Mouse (Mus musculus): ENCODE data around the gene Sik3. TPM values are rescaled to one million over a fixed set of nuclear protein-coding genes. Genes with fewer than 3 reads are reported as not detected.

The Sik3 gene
- polyA plus RNA-seq, 1 experiment from 2014 or later: 5.6 TPM

DNA sequence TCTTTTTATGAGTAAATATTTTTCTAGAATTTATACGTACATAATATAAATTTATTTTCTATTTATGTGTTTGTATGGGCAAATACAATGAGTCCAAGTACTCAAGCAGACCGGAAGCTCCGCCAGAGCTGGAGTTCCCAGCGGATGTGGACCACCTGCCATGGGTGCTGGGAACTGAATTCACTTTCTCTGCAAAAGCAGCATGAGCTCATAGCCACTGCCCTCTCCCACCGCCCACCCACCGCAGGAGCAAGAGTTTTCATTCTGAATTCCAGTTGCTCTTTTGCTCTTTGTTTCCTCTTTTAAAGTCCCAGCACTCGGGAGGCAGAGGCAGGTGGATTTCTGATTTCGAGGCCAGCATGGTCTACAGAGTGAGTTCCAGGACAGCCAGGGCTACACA is 31.0 kb downstream of the Sik3 start:
- peaks cover 11% of the 10 kb centered on the region for H3K36me3 ChIP-seq (replicated peaks)
- WGBS: 88% methylated on average over 8 of the region's 8 CpGs
- peaks cover 16% of the 10 kb centered on the region for H3K4me1 ChIP-seq
- DNase-seq (ENCODE audit: extremely low spot score, low spot score): no peak
- H3K9me3 ChIP-seq: peaks cover 3% of the 10 kb centered on the region; the same call in 1 of the 2 replicates
- no peak overlapping the region for H3K4me3 ChIP-seq
- no peaks in the 10 kb centered on the region for H3K27me3 ChIP-seq (ENCODE audit: poor library complexity, severe bottlenecking)
- H3K27ac ChIP-seq: no peak overlapping the region

GRCm38 (mm10) chr9:46046724-46047517 is 34.3 kb downstream of the Sik3 start:
- no peaks in the 10 kb centered on the region for H3K27me3 ChIP-seq (ENCODE audit: poor library complexity, severe bottlenecking)
- no peaks in the 10 kb centered on the region for H3K36me3 ChIP-seq (replicated peaks)
- H3K4me3 ChIP-seq: no peak overlapping the region
- H3K9me3 ChIP-seq: no peaks in the 10 kb centered on the region
- 62% methylated on average over 11 of the region's 11 CpGs for WGBS
- H3K27ac ChIP-seq: no peak overlapping the region
- H3K4me1 ChIP-seq: peaks cover 37% of the 10 kb centered on the region
- DNase-seq (ENCODE audit: extremely low spot score, low spot score): peak; percentile 24

- Histone ChIP-seq H3K4me1 (peaks cover 53% of the 10 kb centered on the region), H3K27ac (no peak overlapping the region), H3K9me3 (no peaks in the 10 kb centered on the region), H3K36me3 (replicated peaks) (no peaks in the 10 kb centered on the region), H3K4me3 (no peak overlapping the region), H3K27me3 (ENCODE audit: poor library complexity, severe bottlenecking) (no peaks in the 10 kb centered on the region)
- no peak for DNase-seq (ENCODE audit: extremely low spot score, low spot score)
- 82% methylated on average over 7 of the region's 7 CpGs for WGBS
Observed at GRCm38 (mm10) chr9:46049525-46049924, 36.9 kb downstream of the Sik3 start.

DNA sequence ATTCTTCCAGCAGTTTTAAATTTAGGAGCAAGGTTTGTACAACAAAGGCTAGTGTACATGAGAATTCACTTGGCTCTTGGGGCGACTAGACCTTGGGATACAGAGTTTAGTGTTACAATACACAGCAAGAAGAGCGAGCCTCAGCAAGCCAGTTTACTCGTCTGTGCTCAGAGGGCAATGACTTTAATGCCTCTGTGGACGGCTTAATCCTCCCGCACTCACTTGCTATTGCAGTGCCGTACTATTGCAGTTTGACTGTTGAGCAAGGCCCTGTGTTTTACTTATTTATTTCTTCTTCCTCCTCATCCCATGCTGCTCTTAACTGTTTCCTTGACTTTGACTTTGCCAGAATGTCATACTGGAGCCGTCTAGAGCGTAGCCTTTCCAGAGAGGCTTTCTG is 37.6 kb downstream of the Sik3 start:
- Histone ChIP-seq H3K27ac (no peak overlapping the region), H3K9me3 (no peaks in the 10 kb centered on the region), H3K4me1 (peaks cover 59% of the 10 kb centered on the region), H3K27me3 (ENCODE audit: poor library complexity, severe bottlenecking) (no peaks in the 10 kb centered on the region), H3K4me3 (no peak overlapping the region), H3K36me3 (replicated peaks) (no peaks in the 10 kb centered on the region)
- 77% methylated on average over 8 of the region's 8 CpGs for WGBS
- DNase-seq (ENCODE audit: extremely low spot score, low spot score): no peak

- Histone ChIP-seq H3K4me3 (no peak overlapping the region), H3K9me3 (no peaks in the 10 kb centered on the region), H3K4me1 (peaks cover 58% of the 10 kb centered on the region), H3K27me3 (ENCODE audit: poor library complexity, severe bottlenecking) (no peaks in the 10 kb centered on the region), H3K27ac (no peak overlapping the region), H3K36me3 (replicated peaks) (no peaks in the 10 kb centered on the region)
- DNase-seq (ENCODE audit: extremely low spot score, low spot score): no peak
- WGBS: 86% methylated on average over 9 of the region's 9 CpGs
Observed at GRCm38 (mm10) chr9:46053014-46053666, 40.5 kb downstream of the Sik3 start.

DNA sequence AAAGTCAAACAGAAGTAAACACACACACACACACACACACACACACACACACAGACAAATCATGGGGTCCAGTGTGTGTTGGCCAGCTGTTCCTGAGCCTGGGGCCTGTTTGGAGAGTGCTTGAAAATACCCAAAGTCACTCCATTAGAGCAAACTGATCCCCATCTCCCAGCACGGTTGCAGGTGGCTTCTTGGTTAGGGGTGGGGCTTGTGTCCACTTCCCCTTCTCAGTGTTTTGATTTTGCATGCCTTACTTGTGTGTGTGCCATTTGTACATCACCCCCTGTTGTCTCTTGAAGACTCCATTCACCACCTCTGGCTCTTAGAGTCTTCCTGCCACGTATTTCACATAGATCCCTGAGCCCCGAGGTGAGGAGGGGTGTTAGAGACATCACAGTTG is 45.4 kb downstream of the Sik3 start:
- Histone ChIP-seq H3K27ac (no peak overlapping the region), H3K4me3 (no peak overlapping the region), H3K4me1 (peaks cover 29% of the 10 kb centered on the region), H3K36me3 (replicated peaks) (peaks cover 5% of the 10 kb centered on the region; the same call in 1 of the 2 replicates), H3K27me3 (ENCODE audit: poor library complexity, severe bottlenecking) (no peaks in the 10 kb centered on the region), H3K9me3 (no peaks in the 10 kb centered on the region)
- no peak for DNase-seq (ENCODE audit: extremely low spot score, low spot score)
- WGBS: 92% methylated on average over 3 of the region's 3 CpGs

DNA sequence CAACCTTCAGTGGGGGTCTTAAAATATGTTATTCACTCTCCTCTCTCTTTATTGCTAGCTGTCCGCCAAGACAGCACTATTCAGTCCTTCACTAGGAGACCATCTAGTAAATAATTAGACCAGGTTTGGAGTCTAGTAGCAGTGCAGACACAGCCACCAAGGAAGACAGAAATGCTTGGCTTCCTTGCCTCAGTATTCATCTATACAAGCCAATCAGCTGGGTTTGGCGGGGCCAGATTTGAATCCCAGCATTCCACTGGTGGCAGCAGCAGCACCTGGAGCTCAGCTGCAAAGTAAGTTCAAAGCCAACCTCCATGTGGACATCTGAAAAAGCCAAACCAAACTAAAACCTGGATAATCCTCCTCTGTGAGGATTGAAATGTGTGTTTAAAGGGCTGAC is 47.6 kb downstream of the Sik3 start:
- Histone ChIP-seq H3K27ac (no peak overlapping the region), H3K36me3 (replicated peaks) (peaks cover 5% of the 10 kb centered on the region; the same call in 1 of the 2 replicates), H3K27me3 (ENCODE audit: poor library complexity, severe bottlenecking) (no peaks in the 10 kb centered on the region), H3K9me3 (no peaks in the 10 kb centered on the region), H3K4me3 (no peak overlapping the region), H3K4me1 (peaks cover 15% of the 10 kb centered on the region)
- DNase-seq (ENCODE audit: extremely low spot score, low spot score): no peak
- WGBS: 93% methylated on average over 2 of the region's 2 CpGs

DNA sequence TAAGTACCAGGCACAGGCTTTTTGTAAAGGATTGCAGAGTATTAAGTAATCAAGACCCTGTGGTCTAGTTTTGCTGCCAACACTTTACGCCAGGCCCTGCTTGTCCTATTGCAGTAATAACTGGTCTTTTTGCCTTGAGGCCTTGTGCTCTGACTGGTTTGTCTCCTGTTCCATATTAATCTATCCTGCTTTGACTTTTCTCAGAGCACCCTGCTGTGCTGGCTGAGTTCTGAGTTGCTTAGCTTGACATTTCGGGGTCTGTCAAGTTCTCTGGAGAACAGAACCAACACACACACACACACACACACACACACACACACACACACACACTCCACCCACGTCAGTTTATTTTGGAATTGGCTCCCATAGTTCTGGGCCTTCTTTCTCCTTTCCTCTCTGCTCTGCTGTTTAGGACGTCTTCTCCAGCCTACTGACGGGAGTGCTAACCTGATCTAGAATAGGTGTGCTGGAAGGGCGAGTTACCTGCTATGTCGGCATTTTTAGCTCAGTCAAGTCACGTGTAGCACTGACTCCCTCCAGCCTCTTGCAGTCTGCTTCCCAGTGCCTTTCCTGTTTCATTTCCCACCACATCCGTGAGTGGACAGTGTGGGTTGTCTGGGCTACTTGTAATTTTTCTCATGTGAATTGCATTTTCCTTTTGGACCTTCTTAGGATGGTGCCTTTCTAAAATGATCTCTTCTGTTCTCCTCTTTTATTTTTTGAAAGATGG is 49.2 kb downstream of the Sik3 start:
- H3K9me3 ChIP-seq: no peaks in the 10 kb centered on the region
- DNase-seq (ENCODE audit: extremely low spot score, low spot score): no peak
- no peak overlapping the region for H3K4me3 ChIP-seq
- peaks cover 5% of the 10 kb centered on the region; the same call in 1 of the 2 replicates for H3K36me3 ChIP-seq (replicated peaks)
- no peak overlapping the region for H3K27ac ChIP-seq
- peaks cover 20% of the 10 kb centered on the region for H3K4me1 ChIP-seq
- WGBS: 90% methylated on average over 9 of the region's 9 CpGs
- no peaks in the 10 kb centered on the region for H3K27me3 ChIP-seq (ENCODE audit: poor library complexity, severe bottlenecking)

DNA sequence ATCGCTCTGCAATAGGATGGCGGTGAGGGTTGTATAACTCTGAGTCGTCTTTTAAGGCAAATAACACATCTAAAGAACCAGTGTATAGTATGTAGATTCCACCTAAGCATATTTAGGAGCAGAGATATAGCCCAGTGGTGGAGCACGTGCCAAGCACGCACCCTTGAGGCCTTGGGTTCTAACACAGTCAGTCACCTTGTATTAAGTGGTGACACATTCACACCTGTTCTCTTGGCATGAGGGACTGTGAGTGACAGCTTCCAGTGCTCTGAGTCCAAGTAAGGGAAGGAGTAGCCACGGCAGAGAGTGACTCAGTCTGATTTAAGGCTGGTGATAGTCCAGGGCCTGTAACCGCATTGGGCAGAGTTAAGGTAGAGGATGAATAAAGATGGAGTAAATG is 51.7 kb downstream of the Sik3 start:
- Histone ChIP-seq H3K27ac (no peak overlapping the region), H3K27me3 (ENCODE audit: poor library complexity, severe bottlenecking) (no peaks in the 10 kb centered on the region), H3K4me3 (no peak overlapping the region), H3K4me1 (peaks cover 32% of the 10 kb centered on the region), H3K36me3 (replicated peaks) (no peaks in the 10 kb centered on the region), H3K9me3 (no peaks in the 10 kb centered on the region)
- 93% methylated on average over 7 of the region's 7 CpGs for WGBS
- no peak for DNase-seq (ENCODE audit: extremely low spot score, low spot score)

DNA sequence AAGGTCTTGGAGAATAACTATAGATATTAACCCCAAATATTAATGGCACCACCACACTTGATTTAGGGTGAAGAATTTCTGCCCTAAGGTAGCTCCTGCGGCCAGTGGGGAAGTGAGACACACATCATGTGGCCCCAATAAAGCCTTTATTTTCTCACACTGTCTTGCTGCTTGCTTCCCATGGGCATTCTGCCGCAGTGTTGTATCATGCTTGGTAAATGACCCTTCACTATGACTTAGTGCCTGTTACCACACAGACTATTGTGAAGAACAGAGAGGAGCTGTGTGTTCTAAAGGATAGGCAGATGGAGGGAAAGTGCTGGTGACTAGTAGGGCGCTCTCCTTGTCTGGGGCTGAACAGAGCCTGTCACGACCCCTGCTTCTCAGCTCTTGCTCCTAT is 54.1 kb downstream of the Sik3 start:
- Histone ChIP-seq H3K4me1 (peaks cover 54% of the 10 kb centered on the region), H3K9me3 (no peaks in the 10 kb centered on the region), H3K36me3 (replicated peaks) (no peaks in the 10 kb centered on the region), H3K27ac (no peak overlapping the region), H3K4me3 (no peak overlapping the region), H3K27me3 (ENCODE audit: poor library complexity, severe bottlenecking) (no peaks in the 10 kb centered on the region)
- 86% methylated on average over 4 of the region's 4 CpGs for WGBS
- no peak for DNase-seq (ENCODE audit: extremely low spot score, low spot score)

- WGBS: 81% methylated on average over 7 of the region's 7 CpGs
- H3K27ac ChIP-seq: no peak overlapping the region
Observed at GRCm38 (mm10) chr9:46067691-46068090, 55.1 kb downstream of the Sik3 start.

GRCm38 (mm10) chr9:46069013-46069412 is 56.4 kb downstream of the Sik3 start:
- H3K27ac ChIP-seq: no peak overlapping the region
- H3K9me3 ChIP-seq: no peaks in the 10 kb centered on the region
- H3K4me1 ChIP-seq: peaks cover 54% of the 10 kb centered on the region
- no peak for DNase-seq (ENCODE audit: extremely low spot score, low spot score)
- WGBS: 80% methylated on average over 4 of the region's 4 CpGs
- no peak overlapping the region for H3K4me3 ChIP-seq
- H3K36me3 ChIP-seq (replicated peaks): no peaks in the 10 kb centered on the region
- no peaks in the 10 kb centered on the region for H3K27me3 ChIP-seq (ENCODE audit: poor library complexity, severe bottlenecking)

More at GRCm38 (mm10) chr9:46067691-46068090, 55.1 kb downstream of the Sik3 start:
- H3K36me3 ChIP-seq (replicated peaks): no peaks in the 10 kb centered on the region
- no peak overlapping the region for H3K4me3 ChIP-seq
- H3K9me3 ChIP-seq: no peaks in the 10 kb centered on the region
- DNase-seq (ENCODE audit: extremely low spot score, low spot score): no peak
- H3K27me3 ChIP-seq (ENCODE audit: poor library complexity, severe bottlenecking): no peaks in the 10 kb centered on the region
- peaks cover 54% of the 10 kb centered on the region for H3K4me1 ChIP-seq

Data from forebrain, embryonic 10.5 days (tissue).